Mouse (Mus musculus) gastrocnemius, postnatal 36 days (tissue): ENCODE results near the gene Hnrnpa1. TPM values are rescaled to one million over a fixed set of nuclear protein-coding genes. Genes with fewer than 3 reads are reported as not detected.
"Not testable (repeated sequence)": the region's sequence is repeated elsewhere in the genome, so short reads cannot be mapped to it uniquely, and the experiment has no call there.

Experiments used
- DNase-seq, 2 experiments: peaks; one replicate each; pipeline ENCODE4 v3.0.0; 2022
- intact Hi-C: fragments of 180-260 bp; cut with DNase I; formaldehyde crosslinking; loops from one replicate; pipeline ENCODE4 v1.15.1; 2025
- total RNA-seq, 2 experiments: library from RNA; stranded (reverse); gene quantifications; 2 replicates each; pipeline ENCODE4 v1.2.3; 2021

The Hnrnpa1 gene
- total RNA-seq, 2 experiments from 2014 or later, result 80.3 to 101 TPM

DNA sequence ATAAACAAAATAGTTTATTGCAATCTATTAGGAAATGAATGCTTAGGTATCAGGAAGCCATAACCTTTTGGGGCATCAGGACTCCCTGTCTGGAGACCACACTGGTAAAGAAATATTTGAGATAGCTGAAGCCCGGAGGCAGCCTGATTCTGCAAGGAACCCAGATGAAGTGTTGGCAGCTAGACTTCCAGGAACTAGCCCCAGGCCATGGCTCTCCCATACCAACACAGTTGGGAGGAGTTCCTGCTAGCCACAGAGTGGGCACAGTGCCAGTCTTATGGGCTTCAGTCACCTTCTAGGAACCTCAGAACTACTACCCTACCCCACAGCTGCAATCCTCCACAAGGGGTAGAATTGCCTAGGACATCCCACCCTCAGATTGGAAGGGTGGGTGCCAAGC is 19.8 kb downstream of the Hnrnpa1 start:
- no peak for DNase-seq
- intact Hi-C loops, result no loop called here

- DNase-seq, result no peak
- intact Hi-C loops, result loop anchor here (1.0 kb wide), 1 partner anchor 15 kb away; no protein-coding TSS in a partner anchor
These were observed 24.6 kb downstream of the Hnrnpa1 start for GRCm38 (mm10) chr15:103264794-103265193.

DNA sequence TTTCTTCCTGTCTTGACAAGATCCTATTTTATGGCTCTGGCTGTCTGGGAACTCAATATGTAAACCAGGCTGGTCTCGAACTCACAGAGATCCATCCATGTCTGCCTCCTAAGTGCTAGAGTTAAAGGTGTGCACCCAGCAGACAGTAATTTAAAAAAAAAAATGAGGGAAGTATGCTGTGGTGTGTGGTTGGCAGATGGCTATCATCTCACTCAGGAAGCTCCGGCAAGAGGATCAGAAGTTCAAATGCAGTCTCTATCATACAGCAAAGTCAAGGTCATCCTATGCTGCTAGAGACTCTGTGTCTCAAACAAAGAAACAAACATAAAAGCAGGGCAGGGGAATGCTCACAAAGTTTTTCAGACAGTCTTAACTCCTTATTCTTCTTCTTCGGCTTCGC is 28.7 kb downstream of the Hnrnpa1 start:
- intact Hi-C loops, result no loop called here
- DNase-seq, result no peak

DNA sequence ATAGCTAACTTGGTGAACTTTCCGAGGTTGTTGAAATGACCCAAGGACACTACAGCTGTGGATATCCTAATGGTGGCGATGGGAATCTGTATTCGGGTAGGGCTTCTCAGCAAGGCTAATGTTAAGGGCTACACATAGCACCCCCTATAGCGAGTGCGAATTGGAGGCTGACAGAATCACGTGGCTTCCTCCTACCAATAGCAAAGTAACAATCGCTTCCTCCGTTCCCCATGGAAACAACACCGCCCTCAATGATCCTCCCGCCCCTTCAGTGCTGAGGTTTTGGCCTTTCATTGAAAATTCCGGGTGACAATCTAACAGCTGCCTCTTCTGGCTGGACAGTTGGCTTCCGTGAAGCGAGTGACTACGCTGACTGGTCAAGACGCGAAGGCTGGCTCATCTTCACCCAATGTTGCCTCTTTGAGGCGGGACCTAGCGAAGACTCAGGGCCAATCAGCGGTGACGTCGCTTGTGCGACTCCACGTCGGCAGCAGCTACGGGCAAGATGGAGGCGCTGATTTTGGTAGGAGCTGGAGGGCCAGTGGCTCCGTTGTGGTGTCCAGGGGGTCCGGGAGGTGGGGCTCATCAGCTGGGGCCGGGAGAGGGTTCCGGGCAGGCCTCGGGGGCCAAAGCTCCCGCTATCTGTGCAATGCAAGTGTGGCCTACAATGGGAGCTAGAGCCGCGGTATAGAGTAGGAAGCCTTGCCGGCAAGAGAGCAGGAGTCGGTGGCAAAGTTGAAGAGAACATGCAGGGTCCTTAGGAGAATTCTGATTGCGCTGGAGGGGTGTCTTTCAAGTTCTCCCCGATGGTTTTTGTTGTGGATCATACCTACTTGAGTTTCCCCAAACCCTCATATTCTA is 32.4 kb downstream of the Hnrnpa1 start, which contains the start of gene Copz1:
Gene Copz1, plus strand, starts transcription at position 296 of the 861 bp plus-strand sequence.
- intact Hi-C loops, result loop anchor here (1.0 kb wide), 1 partner anchor 33 kb away; the partner anchor contains the start of gene Cbx5
- peak; percentile 86 to 92 for DNase-seq

DNA sequence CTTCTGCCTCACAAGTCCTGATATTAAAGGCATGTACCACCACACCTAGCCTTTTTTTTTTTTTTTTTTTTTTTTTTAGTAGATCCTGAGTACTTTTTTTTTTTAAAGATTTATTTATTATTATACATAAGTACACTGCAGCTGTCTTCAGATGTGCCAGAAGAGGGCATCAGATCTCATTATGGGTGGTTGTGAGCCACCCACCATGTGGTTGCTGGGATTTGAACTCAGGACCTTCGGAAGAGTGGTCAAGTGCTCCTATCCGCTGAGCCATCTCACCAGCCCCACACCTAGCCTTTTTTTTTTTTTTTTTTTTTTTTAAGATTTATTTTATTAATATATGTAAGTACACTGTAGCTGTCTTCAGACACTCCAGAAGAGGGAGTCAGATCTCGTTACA is 35.7 kb downstream of the Hnrnpa1 start:
- DNase-seq, intact Hi-C loops: not testable (repeated sequence)

DNA sequence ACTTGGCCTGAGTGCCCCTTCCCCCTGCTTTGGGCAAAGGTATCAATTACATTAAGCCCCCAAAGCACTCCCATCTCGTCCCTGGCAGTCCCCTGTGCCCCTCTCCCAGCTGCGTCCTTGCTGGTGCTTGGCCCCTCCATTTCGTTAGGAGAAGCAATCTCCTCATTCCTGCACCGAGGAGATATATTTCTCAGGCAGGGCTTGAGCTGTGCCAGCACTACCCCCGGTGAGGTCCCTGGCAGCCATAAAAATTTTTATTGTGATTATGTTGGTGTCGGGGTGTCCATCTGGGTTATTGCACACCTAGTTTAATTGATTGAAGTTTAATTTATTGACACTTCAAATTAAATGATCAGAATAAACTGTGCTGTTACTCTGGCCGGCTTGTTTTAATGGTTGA is 37.7 kb downstream of the Hnrnpa1 start:
- intact Hi-C loops, result no loop called here
- DNase-seq, result no peak

GRCm38 (mm10) chr15:103279750-103280149 is 39.5 kb downstream of the Hnrnpa1 start:
- intact Hi-C loops, result loop anchor here (1.0 kb wide), 1 partner anchor 15 kb away; no protein-coding TSS in a partner anchor
- no peak for DNase-seq

- intact Hi-C loops, result no loop called here
- DNase-seq, result no peak
These were observed 40.7 kb downstream of the Hnrnpa1 start for GRCm38 (mm10) chr15:103280817-103281464.

GRCm38 (mm10) chr15:103281465-103282205 is 41.4 kb downstream of the Hnrnpa1 start:
- no peak for DNase-seq
- intact Hi-C loops, result no loop called here

GRCm38 (mm10) chr15:103284066-103284465 is 43.8 kb downstream of the Hnrnpa1 start:
- intact Hi-C loops, result no loop called here
- no peak for DNase-seq

DNA sequence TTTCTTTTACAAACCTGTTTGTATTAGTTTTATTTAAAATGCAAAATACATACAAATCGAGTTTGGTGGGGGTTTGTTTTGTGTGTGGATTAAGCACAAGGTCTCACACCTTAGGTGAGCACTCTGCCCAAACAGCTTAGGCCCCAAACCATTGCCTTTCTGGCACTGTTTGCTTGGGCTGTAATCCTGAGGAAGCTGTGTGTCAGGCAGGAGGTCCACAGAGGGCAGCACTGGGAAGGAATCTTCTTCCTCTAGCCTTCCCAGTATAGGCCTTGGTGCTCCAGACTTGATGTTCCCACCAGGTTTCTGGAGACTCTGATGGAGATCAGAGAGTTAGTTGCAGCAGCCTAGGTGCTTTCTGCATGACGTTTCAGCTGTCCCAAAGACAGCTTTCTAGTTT is 44.4 kb downstream of the Hnrnpa1 start:
- intact Hi-C loops, result no loop called here
- DNase-seq, result no peak

- peak in 1 of 2 experiments; percentile 56 for DNase-seq
- intact Hi-C loops, result no loop called here
These were observed 45.7 kb downstream of the Hnrnpa1 start for GRCm38 (mm10) chr15:103285778-103286417.

DNA sequence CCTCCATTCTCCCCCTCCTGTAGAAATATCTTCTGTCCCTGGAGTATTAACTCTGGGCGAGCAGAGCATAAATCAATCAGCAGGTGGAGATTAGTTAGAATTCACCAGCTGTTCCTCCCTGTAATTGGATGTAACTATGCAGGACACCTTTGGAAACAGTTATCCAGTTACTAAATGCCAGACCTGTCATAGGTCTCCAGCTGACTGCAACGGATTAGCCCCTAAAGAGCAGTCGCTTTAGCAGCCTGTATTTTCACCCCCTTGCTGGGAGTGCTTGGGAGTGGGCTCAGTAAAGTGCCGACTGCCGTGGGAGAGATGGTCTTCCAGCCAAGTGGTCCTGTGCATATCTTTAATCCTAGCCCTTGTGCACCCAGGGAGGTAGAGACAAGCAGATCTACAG is 49.4 kb downstream of the Hnrnpa1 start:
- DNase-seq, result no peak

GRCm38 (mm10) chr15:103290417-103290816 is 50.2 kb downstream of the Hnrnpa1 start:
- intact Hi-C loops, result no loop called here
- DNase-seq, result no peak

More for the DNA sequence above, 49.4 kb downstream of the Hnrnpa1 start:
- intact Hi-C loops, result no loop called here

- DNase-seq, result no peak
- intact Hi-C loops, result no loop called here
These were observed 50.6 kb downstream of the Hnrnpa1 start for GRCm38 (mm10) chr15:103290843-103291242.

DNA sequence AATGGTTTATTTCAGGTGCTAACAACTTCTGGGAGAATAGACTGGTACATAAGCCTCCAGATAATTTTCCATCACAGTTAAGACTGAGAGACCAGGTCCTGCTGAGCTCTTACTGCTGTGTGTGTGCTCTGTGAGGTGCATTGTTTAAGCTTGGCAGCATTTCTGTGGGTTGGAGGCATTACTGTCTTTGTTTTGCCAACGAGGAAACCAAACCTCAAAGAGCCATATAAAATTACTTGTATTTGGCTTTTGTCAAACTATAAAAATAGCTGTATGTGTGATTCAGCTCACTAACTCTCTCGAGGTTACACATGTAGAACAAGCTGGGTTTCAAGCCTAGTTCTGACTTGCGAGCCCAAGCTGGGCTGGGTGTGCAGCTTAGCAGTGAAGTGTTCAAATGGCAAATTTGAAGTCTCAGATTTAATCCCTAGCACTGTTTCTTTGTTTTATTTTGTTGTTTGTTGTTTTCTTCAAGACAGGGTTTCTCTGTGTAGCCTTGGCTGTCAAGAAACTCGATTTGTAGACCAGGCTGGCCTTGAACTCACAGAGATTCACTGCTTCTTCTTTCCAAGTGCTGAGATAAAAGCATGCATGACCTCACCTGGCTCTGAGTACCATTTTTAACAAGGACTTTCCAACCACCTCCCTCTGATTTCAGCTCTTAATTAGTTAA is 52.6 kb downstream of the Hnrnpa1 start:
- no peak for DNase-seq
- intact Hi-C loops, result no loop called here

GRCm38 (mm10) chr15:103293375-103293774 is 53.1 kb downstream of the Hnrnpa1 start:
- intact Hi-C loops, result no loop called here

DNA sequence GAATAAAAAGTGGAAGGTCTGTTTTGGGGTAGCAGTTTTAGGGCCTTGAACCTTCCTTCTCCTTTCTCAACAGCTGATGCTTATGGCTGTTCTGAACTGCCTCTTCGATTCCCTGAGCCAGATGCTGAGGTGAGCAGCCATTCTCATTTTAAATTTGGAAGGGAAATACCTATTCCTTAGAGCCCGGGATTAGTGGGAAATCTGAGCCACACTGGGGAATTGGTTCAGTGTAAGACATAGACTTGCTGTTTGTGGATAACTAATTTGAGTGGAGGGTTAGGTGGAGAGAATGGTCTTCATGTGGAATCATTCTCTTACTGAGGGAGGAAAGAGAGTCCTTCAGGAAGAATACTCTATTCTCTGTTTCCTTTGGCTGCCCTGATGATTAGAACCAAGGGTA is 54.4 kb downstream of the Hnrnpa1 start:
- intact Hi-C loops, result no loop called here
- no peak for DNase-seq

More at GRCm38 (mm10) chr15:103293375-103293774, 53.1 kb downstream of the Hnrnpa1 start:
- DNase-seq, result no peak

DNA sequence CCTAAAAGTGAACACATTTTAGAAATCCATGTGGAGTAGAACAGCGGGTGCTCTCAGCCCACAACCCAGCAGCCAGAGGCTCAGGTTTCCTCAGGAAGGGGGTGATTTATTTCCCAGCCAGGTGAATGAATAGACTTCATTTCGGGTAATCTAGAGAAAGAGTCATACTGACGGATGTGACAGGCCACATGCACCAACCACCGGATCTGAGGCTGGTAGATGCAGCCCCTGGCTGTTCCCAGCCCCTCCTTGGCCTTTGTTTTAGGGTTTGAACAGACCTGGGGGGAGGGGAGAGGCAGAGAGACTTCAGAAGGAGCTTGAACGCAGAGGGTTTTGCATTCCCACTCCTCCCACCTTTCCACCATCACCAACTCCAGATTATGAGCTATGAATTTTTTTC is 55.6 kb downstream of the Hnrnpa1 start:
- no peak for DNase-seq
- intact Hi-C loops, result no loop called here
